Mouse (Mus musculus): ENCODE measurements around the gene Ctrc.

Gene Ctrc

DNA sequence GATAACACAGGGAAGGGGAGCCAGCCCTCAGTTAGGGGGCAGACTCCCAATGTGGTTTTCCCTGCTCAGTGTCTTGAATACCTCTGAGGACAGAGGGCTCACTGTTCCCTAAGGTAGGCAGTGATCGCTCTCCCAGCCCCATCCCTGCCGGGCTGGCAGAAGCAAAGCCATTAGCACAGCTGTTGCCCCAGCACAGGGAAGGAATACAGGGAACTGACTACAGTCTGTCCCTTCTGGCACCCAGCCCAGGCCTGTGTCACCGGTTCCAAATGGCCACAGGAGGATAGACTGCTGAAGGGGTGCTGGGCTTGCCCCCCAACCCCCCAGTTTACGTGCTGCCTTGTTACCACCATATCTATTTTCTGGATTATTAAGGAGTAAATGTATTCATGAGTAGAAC lies 21.3 kb upstream of the Ctrc start:
- no peak for DNase-seq (ENCODE audit: low spot score)

DNA sequence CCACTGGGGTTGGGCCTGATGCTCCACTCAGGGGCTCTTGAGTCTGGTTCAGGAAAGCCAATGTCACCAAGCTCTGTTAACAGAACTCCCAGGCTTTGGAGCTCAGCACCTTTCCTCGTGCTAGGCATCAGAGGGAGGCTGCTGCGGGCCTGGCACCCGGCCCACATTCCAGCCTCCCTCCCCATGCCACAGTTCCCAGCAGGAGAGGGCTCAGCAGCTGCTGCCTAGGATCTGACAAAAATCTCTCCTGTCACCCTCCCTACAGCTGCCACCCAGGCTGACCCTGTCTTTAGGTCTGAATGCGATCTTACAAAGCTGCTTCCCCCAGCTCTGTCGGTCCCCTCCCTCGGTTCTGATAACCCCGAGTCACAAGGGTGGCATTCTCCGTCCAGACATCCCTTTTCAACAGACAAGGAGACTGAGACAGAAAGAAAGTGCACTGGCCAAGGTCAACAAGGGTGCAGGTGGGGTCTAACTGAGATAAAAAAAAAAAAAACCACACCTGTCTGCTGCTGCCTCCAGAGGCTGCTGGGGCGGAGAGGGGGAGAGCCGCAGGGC lies 20.9 kb upstream of the Ctrc start:
- no peak for DNase-seq (ENCODE audit: low spot score)

DNA sequence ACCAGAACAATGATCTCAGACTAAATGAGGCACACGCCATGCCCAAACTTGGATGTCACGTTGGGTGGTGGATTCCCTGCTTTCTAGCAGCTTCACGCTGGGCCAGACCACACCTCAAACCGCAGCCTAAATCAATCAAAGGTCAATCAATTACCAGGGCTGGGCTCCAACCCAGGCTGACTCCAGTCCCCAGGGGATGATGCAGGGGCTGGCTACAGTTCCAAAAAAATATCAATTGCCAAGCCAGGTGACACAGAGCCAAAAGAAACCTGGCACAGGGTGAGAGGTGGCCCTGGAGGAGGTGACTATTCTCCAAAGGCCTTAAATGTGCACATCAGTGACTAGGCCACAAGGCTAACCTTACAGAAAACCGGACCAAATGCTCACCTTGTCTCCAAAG lies 19.4 kb upstream of the Ctrc start:
- no peak for DNase-seq (ENCODE audit: low spot score)

DNA sequence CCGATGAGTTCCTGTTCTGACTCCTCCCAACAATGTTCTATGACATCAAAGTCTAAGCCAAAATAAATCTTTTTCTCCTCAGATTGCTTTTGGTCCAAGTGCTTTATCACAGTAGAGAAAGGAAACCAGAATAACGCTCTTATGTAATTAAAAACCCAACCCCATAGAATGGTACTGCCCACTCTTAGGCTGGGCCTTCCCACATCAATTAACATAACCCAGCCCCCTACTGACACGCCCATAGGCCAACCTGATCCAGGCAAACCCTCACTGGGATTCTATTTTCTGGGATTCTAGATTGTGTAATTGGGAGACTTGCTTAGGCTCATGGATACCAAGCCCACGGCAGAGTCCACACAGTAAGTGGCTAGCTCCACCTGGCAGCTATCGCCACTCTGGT lies 18.8 kb upstream of the Ctrc start:
- no peak for DNase-seq (ENCODE audit: low spot score)

DNA sequence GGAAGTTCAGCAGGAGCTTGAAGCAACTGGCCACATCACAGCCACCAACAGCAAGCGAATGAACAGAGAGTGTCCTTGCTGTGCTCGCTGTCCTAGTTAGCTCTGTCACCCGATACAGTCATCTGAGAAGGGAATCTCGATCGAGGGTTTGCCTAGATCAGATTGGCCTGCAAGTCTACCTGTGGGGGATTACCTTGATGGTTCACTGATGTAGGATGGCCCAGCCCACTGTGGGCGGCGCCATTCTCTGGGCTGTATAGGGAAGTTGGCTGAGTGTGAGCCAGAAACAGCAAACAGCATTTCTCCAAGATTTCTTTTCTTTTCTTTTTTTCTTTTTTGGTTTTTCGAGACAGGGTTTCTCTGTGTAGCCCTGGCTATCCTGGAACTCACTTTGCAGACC lies 18.3 kb upstream of the Ctrc start:
- no peak for DNase-seq (ENCODE audit: low spot score)

DNA sequence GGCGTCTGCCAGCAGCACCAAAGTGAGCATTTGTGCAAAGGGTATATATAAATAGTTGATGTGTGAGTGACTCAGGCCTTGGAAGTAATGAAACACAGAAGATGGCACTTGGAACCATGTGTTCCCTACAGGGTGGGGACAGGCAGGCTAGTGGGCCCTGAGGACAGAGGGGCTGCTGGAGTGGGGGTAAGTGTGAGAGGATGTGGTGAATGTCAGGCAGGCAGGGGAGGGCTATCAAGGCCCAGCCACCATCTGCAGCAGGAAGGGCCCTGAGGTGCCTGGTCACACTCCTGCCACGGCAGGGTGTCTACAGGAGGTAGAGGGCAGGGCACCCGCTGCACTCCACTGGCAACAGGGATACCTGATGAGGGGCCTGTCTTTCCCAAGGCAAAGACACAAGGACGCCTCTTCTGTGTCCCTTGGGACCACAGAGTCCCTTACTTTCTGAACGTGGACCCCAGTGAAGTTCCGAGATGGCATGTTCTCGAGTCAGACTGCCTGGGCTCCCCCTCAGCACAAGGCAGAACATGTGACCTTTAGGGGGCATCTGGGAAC lies 17.6 kb upstream of the Ctrc start:
- DNase-seq (ENCODE audit: low spot score): no peak

DNA sequence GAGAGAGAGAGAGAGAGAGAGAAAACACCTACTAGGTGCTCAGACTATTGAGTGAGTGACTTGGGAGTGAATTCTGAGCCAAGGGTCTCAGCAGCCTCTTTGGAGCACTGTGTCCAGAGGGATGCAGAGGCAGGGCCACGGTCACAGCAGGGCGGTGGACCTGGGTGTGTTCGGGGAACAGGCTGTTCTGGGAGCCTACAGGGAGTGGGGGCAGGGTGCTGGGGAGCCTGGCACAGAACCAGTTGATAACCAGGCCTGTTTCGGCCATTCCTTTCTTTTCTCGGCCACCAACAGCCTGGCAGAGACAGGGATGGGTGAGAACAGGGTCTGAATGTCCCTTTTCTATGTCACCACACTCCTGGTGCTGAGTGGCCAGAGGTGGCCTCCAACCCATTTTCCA lies 16.7 kb upstream of the Ctrc start:
- no peak for DNase-seq (ENCODE audit: low spot score)

DNA sequence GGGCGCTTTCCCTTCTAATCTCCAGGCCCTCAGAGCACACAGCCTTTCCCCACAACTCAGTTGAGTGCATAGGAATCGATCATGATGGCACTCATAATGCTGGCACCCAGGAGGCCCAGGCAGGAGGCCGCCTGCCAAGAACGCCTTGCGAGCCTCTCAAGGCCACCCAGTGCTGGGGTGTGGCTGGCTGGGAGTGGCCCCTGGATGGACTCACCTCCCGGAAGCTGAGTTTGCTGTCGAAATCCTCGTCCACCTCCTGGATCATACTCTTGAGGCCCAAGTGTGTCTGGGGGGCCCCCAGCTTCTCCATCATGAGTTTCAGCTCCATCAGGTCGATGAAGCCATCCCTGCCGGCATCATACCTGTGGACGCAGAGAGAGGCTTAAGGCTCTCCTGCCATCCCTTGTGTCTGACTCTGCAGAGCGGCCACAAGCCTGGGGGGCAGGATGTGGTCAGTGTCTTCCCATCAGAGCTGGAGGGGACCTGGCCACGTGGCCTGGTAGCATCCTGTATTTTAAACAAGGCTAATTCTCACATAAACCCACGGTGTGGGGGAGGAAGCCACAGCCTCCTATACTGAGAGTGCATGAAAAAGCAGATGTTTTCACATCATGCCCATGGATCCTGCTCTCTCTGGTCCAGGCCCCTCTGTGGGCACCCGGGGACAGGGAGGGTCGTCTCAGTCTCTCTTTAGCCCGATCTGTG lies 15.6 kb upstream of the Ctrc start:
- DNase-seq (ENCODE audit: low spot score): no peak

DNA sequence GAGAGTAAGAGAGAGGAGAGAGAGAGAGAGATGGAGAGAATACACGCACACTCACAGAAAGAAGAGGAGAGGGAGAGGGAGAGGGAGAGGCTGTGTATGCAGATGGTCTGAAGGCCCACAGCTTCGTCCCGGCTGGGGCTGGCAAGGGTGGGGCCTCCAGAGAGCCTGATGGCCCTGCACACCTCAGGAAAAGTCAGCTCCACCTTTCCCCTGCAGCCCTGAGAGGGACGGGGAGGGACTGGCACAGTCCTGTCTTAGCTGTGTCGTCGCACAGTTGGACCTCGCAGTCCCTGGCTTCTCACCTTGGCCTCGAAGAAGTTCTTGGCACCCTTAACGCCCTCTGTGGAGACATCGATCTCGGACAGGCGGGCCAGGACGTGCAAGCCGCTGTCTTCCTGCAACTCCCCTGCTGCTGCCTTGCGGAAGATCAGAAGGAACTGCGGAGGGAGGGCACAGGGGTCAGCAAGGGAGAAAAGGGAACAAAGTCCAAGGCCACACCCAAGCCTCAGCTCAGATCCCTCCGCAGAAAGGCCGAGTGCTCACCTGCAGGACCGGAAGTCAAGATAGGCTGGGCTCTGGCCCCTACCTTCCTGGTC lies 14.2 kb upstream of the Ctrc start:
- no peak for DNase-seq (ENCODE audit: low spot score)

DNA sequence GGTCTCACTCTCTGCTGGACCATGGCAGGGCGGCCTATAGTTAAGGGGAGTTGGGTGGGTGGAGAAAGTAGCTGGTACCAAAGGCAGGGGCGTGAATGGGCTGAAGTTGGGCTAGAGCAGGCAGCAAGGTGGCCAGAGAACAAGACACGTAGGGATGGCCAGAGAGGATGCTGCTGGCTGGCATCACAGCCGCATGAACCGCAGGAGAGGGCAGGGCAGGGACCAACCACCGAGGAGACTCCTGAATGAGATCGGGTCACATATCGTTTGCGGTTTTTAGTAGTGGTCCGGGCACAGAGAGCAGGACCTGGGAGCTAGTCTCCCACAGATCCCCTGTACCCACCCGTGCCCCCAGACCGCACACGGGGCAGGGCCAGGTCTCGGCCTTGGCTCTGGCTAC lies 13.2 kb upstream of the Ctrc start:
- no peak for DNase-seq (ENCODE audit: low spot score)

DNA sequence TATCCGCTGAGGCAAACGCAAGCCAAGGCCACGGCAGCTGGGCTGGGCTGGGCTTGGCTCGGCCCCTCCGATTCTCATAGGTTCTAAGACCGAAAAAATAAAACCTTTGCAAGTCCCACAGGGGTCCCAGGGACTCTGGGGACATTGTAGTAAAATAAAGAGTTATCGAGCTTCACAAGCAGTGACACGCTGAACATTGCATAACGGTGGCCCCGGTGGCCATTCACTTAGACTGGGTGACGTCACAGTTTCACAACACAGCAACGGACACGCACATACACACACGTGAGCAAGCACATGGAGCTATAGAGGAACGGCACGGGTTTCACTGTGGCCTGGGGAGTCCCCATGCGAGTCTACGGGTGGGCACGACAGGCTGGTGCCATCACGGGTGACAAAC lies 12.3 kb upstream of the Ctrc start:
- no peak for DNase-seq (ENCODE audit: low spot score)

DNA sequence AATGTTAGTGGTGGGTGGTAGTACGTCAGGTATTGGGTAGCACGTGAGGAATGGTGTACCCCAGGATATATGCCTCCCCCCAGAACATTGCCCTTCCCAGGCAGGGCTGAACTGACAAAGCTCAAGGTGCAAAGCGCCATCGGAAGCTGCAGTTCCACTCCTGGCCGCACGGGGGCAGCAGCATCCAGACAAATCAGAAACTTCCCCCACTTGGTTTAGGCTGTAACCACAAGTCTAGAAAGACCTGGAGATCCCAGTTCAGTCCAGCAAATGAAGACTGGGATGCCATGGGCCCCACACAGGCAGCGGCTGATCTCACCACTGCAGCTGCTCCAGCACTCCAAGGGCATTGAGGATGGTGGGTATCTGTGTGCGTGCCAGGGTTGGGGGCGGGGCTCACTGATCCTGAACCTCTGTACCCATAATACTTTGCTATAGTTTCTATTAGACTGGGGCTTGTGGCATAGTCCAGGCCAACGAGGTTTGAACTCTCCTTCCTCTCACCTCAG lies 11.3 kb upstream of the Ctrc start:
- peak; percentile 84 for DNase-seq (ENCODE audit: low spot score)

DNA sequence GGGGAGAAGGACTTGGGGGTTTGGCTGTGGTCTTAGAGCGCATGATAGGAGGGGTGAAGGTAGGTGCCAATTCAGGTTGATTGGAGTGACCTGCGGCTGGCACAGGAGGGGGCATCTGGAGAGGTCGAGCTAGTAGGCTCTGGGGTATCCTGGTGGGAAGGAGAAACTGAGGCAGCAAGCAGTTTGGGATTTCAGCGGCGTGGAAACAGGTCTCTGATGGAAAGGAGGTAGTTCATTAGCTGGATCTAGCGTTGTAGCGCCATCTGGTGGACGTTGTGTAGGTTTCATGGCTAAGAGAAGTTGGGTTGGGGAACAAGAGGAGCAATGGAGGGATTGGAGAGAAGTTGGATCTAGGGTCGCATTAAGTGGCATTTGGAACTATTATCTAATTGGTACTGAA lies 7.3 kb upstream of the Ctrc start:
- DNase-seq (ENCODE audit: low spot score): peak; percentile 78

DNA sequence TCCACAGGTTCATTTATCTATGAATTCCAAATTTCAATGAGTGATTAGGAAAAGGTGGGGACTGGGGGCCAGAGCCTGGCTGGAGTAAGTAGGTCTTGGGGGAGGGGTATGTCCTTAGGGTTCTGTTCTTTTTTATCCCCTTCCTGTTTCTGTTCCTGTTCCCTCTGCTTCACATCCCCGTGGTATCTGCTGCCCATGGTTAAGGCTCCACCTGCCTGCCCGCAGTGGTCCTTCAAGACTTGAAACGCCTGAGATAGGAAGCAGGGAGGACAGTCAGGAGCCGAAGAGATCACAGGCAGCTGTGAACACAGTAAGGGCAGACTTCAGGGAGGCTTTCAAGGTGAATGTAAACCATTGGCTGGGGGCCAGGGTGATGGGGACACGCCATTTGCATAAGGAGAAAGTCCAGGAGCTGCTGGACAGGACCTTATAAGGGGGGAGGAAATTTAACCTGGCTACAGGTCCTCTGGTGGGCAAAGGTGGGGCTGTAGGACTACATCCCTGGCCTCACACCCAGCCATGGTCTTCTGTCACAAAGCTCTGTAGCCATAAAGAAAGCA lies 11.5 kb downstream of the Ctrc start:
- DNase-seq (ENCODE audit: low spot score): no peak

DNA sequence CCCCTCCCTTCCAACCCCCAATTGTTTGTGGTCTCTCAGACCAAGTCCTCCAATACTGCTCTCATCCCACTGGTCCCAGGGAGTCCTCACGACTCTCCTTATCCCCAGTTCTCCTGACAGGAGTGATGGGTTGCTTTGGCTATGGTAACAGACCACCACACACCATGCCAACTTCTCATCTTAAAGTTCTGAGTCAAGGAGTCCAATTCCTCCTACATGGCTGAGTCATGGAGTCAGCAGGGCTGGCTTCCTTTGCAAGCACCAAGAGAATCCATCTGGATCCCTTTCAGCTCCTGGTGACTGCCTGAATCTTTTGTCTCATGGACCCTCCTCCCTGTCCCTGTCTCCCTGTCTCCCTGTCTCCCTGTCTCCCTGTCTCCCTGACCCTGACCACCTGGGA lies 12.2 kb downstream of the Ctrc start:
- DNase-seq (ENCODE audit: low spot score): no peak

DNA sequence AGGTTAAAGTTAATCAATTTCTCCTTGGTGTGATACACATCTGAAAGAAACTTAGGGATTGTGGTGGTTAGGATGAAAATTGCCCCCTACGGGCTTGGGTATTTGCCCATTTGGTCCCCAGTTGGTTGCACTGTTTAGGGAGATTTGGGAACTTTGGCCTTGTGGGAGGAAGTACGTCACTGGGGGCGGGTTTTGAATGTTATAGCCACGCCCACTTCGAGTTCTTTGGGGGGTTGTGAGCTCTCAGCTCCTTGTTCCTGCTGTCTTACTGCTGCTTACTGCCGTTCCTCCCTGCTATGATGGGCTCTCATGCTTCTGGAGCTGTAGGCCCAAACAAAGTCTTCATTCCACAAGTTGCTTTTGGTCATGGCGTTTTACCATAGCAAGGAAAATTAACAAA lies 14.8 kb downstream of the Ctrc start:
- DNase-seq (ENCODE audit: low spot score): no peak

DNA sequence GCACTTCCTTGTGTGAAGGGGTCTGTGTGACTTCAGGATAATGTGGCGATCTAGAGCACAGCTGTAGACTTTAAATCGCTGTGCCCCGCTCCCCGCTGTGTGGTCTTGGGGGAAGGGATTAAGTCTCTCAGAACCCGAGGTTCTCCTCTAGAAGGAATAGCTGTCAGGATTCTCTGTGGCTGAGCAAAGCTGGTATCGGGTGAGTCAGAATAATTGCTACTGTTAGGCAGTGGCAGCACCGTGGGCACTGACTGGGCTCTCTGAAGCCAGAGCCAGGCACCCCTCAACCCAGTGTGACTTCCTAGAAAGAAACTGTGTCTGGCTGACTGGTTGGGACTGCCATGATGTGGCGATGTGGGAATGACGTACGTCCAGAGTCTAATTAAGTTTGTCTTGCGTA lies 15.8 kb downstream of the Ctrc start:
- DNase-seq (ENCODE audit: low spot score): no peak

DNA sequence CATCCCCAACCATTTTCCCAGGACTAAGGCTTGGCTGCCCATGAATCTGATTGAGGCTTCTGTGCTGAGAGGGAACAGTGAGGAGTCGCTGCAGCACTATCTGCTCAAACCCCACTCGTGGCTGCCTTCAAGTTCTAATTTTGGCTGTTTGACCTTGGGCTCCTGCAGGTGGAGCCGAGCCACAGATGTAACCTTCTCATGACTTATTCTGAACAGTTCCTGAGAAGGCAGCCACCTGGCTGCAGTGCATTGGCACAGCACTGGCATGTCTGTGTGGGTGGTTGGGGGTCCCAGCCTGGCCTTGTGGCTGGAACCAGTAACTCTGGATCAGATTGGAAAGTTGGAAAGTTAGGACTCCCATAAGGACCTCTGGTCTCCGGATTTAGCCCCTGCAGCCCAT lies 18.0 kb downstream of the Ctrc start:
- DNase-seq (ENCODE audit: low spot score): no peak

DNA sequence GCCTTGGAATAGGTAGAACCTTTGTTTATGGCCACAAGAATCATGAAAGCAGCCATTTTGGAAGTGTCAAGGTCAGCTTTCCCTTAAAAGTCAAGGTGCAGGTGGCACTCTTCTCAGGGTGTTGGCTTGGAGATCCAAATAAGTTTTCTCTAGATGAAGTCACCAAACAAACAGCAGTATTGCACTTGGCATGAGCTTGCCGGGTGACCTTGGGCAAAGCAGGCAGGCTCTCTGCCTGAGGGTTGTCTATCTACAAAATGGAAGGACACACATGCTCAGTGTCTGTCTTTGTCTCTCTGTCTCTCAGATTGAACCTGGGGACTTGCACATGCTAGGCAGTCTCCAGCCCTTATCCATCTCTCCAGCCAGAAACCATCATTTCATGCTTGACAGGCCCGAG lies 18.8 kb downstream of the Ctrc start:
- DNase-seq (ENCODE audit: low spot score): no peak

DNA sequence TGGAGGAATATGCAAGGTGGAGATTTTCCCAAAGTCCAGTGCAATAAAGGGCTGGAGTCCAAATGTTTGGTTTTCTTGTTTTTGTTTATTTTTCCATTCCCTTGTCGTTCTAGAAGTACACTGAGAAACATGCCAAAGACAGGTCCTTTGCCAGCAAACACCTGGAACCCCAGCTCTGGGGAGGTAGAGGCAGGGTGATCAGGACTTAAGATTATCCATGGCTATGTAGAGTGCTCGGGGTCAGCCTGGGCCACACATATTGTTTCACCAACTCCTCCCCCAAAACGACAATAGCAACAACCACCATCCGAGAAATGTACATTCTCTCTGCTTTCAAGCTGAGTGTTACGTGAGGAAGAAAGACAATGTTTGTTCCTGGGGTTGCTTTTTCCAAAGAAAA lies 20.1 kb downstream of the Ctrc start, which contains the start of gene Cela2a:
Gene Cela2a, minus strand, starts transcription at position 101 of the 400 bp plus-strand sequence.
- no peak for DNase-seq (ENCODE audit: low spot score)

DNA sequence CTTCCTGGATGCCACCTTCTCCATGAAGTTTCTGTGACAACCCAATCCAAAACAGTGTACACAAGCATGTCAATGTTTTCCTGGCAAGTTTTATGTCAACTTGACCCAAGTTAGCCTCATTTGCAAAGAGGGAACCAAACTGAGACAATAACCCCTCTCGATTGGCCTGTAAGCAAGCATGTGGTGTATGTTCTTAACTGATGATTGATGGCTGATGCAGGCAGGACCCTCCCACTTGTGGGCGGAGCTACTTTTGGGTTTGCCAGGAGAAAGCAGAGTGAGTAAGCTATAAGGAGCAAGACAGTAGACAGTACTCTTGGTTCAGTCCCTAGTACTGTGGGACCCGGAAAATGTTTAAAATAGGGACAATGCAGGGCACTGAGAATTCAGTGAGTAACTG lies 23.2 kb downstream of the Ctrc start:
- peak; percentile 36 for DNase-seq (ENCODE audit: low spot score)

DNA sequence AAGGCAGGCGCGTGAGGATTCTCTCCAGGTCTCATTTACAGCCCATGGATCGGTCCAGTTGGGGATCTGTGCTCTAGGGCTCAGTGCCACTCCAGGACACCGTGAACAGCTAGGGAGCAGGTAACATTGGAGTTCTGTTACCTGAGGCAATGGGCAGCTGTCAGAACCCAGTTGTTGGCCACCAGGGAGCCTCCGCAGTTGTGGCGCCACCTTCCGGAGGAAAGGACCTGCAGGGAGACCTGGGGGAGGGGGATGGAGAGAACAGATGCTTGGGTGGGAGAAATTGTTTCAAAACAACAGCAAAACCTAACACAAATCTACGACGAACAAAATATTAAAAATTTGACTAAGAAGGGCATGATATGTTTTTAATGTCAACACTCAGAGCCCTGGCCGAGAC lies 24.1 kb downstream of the Ctrc start:
- no peak for DNase-seq (ENCODE audit: low spot score)

DNA sequence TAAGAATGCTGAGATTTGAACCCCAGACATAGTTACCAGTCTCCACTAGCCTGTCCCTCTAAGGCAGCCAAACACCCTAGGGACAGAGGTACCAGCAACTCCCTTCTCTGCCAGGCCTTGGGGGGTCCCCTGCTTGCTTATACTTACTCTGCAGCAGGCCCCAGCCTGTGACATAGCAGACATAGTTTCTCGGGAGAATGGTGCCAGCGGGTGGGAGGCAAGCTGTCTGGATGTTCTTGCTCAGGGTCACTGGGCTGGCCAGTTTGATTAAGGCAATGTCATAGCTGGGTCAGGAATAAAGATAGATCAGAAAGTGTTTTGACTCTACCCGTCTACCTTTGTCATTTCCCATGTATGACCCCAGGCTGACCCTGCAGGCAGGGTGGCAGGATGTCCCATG lies 25.0 kb downstream of the Ctrc start:
- no peak for DNase-seq (ENCODE audit: low spot score)
